Mouse (Mus musculus) mouse embryonic stem cell (cell line): ENCODE measurements at regions not wholly inside any gene's neighbourhood (a gene's known extent, or its start where the extent isn't known, plus 50 kb on each side); places are given as distances from the start of the nearest gene placed in this dataset.

Experiments
- in situ Hi-C, 2 experiments: fragments of 300-500 bp; cut with MboI; formaldehyde crosslinking; loops; 1 replicate in 1 of 2; 3 replicates in 1 of 2; pipeline ENCODE4 v1.14.3; 2019 to 2020; ENCODE audit warnings: low sequenced_read_pairs in 2 of 2, low pct_unique_long_range_greater_than_20kb in 1 of 2, mixed read lengths in 1 of 2; ENCODE audit not compliant: unreplicated experiment in 1 of 2

GRCm38 (mm10) chr8:34449391-34450044 is 338.0 kb upstream of the Gm10131 start:
- in situ Hi-C loops = no loop called here

- in situ Hi-C loops = no loop called here
These were observed 336.6 kb upstream of the Gm10131 start for GRCm38 (mm10) chr8:34447880-34448830.

GRCm38 (mm10) chr8:34442688-34443087 is 331.2 kb upstream of the Gm10131 start:
- in situ Hi-C loops = no loop called here

DNA sequence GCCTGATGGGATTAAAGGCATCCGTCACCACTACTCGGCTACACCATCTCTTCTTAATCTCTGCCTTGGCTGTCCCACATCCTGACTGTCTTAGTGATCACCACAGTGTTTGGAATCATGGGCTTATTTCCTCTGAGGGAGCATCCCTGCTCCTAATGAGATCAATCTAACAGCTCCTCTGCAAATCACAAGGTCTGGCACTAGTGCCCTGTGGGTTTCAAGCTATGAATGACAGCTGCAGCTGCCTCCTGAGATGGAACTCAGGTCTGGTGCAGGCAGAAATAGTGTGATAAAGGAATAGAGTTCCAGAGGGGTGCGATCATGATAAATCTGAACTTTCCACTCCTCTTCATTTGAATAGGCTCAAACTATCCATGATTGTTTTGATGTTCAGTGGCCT is 330.2 kb upstream of the Gm10131 start:
- in situ Hi-C loops = no loop called here

DNA sequence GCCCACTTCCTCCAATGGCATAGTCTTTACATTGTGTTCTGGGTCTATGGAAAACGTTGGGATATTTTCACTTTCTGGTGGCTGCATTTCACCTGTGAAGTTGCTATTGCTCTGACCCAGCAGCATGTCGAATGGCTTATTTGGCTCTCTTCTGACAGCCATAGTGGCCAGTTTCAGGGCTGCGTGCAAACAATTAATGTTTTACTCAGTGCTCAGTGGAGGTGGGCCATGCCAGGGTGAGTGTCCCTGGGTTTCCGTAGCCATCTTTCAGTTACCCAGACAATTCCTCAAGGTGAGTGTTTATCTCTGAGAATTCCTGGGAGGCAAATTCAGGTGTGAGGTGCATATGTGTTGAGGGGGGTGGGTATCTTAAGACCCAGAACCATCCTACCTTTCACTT is 329.2 kb upstream of the Gm10131 start:
- in situ Hi-C loops = no loop called here

DNA sequence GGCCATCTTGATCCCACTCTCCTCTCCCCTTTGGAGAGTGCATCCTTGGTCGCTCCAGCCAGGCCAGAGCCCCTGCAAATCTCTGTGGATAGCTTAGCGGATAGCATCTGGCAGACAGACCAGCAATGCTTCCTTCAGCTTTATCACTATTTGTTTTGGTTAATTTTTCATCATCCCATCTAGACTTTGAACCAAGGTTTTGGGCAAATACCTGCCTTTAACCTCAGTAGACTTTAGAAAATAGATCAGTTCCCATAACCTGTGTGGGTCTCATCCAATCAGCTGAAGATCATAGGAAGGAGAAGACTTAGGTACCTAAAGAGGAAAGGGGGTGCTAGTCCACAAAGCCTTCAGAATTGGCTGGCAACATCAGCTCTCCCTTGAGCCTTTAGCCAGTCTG is 327.2 kb upstream of the Gm10131 start:
- in situ Hi-C loops = no loop called here

DNA sequence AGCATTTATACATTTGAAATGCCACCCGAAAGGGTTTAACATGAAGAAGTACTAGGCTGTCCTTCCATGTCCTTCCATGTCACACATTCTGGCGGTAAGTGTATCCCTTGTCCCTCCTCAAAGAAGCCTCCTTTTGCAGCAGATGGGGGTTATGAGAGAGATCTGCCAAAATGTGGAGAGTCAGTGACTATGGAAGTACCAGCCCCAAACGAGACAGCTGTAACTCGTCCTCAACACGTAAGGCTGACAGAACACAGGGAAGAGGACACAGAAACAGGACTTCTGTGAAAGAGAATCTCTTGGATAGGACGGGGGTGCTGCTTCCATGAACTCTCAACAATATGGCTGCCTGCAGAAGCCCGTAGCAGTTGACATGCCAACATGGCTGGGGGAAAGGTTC is 320.4 kb upstream of the Gm10131 start:
- in situ Hi-C loops = no loop called here

GRCm38 (mm10) chr8:34429231-34429630 is 317.7 kb upstream of the Gm10131 start:
- in situ Hi-C loops = no loop called here

- in situ Hi-C loops = no loop called here
These were observed 290.0 kb upstream of the Gm10131 start for GRCm38 (mm10) chr8:34401571-34401970.

- in situ Hi-C loops = loop anchor here (10.0 kb wide), 1 partner anchor 416 kb away; no protein-coding TSS in a partner anchor
These were observed 287.6 kb upstream of the Gm10131 start for GRCm38 (mm10) chr8:34398914-34399813.

DNA sequence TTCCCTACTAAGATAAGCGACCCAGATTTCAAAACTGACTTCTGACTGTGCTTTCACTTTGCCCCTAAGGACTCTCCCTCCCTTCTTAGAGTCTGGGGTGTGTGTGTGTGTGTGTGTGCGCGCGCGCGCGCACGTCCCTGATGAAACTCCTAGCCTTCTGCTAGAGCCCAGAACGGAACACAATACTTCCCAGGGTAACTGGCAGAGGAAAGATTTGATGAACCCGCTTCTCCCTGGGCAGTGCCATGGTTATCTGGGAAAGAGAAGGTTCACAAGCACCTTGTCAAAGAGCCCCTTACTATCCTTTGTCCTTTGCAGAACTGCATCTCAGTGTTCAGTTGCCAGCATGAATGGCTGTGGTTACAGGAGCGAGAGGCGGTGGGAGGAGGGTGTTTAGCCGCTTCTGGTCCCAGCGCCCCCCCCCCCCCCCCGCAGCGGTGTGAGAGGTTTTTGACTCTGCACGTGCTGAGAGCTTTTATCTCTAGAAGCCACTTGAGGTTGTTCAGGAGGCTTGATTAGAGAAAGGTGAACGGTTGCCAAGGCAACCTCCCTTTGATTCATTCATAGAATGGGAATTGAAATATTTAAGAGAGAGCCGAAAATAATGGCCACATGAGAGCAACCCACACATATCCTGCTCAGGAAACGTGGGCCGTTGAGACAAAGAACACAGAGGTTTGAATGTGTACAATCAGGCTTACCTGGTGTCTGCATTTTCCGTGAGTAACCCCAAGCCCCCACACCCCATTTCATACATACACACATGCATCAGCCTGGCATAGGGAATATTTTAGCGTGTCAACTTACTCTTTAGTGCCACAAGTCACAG is 286.3 kb upstream of the Gm10131 start:
- in situ Hi-C loops = loop anchor here (10.0 kb wide), 1 partner anchor 417 kb away; no protein-coding TSS in a partner anchor

- in situ Hi-C loops = loop anchor here (10.0 kb wide), 1 partner anchor 418 kb away; no protein-coding TSS in a partner anchor
These were observed 285.7 kb upstream of the Gm10131 start for GRCm38 (mm10) chr8:34397225-34397582.

- in situ Hi-C loops = loop anchor here (10.0 kb wide), 1 partner anchor 422 kb away; no protein-coding TSS in a partner anchor
These were observed 281.7 kb upstream of the Gm10131 start for GRCm38 (mm10) chr8:34392981-34393828.

- in situ Hi-C loops = loop anchor here (10.0 kb wide), 1 partner anchor 422 kb away; no protein-coding TSS in a partner anchor
These were observed 280.9 kb upstream of the Gm10131 start for GRCm38 (mm10) chr8:34392208-34392980.

DNA sequence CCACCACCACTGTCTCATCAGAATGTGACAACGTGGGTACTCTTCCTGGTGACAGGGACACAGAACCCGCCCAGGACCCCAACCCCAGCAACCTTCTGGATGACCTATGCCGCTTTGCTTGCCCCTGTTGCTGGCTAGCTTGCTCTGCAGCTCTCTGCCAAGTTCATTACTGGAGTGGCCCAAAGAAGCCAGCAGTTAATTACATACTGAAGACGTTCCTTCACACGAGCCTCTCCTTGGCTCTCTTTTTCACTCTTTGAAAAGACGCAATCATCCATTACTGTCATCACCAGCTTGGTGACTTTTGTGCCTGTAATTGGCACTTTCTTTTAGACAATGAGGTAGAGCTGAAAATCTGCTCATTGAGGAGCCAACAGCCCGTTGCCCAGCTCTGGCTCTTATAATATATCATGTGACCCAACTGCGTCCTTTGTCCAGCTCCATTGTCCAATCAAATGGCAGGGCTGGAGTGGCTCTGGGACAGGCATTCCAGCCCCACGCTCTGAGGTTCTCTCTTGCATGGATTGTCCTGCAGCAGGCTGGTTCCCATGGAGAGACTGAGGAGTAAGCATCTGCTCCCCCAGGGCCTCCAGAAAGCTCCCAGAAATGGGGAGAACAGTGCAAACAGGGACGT is 274.4 kb upstream of the Gm10131 start:
- in situ Hi-C loops = no loop called here

DNA sequence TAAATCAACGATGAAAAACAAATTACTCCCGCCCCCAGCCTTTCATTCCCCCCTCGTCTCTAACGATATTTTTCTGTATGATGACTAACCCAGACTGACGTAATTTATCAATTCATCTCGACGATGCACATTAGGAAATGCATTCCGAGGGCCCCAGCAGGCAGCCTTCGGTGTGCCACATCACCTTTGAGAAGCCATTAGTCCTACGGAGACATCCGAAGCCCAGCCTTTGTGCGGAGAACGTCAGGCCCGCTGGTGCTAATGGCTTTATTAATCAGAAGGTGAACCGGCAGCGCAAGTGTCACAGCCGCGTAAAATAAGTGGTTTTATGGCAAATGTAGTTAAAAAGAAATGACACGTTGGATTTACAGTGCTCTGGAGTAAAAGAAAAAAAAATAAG is 269.1 kb upstream of the Gm10131 start:
- in situ Hi-C loops = no loop called here
